Mouse (Mus musculus): ENCODE measurements around the gene Gm28047.
"Not testable (repeated sequence)": the region's sequence is repeated elsewhere in the genome, so short reads cannot be mapped to it uniquely, and the experiment has no call there.

The Gm28047 gene

GRCm38 (mm10) chr15:102620765-102621164 is 4.1 kb downstream of the Gm28047 start:
- in situ Hi-C loops (cut with MboI, MseI): no loop called here

- in situ Hi-C loops (cut with MboI, MseI): no loop called here
These were observed 5.4 kb downstream of the Gm28047 start for GRCm38 (mm10) chr15:102619486-102619885.

GRCm38 (mm10) chr15:102617654-102618053 is 7.2 kb downstream of the Gm28047 start:
- in situ Hi-C loops (cut with MboI, MseI): no loop called here

GRCm38 (mm10) chr15:102616174-102616573 is 8.7 kb downstream of the Gm28047 start:
- in situ Hi-C loops (cut with MboI, MseI): no loop called here

- in situ Hi-C loops (cut with MboI, MseI): no loop called here
These were observed 10.6 kb downstream of the Gm28047 start for GRCm38 (mm10) chr15:102614224-102614623.

GRCm38 (mm10) chr15:102612966-102613365 is 11.9 kb downstream of the Gm28047 start:
- in situ Hi-C loops (cut with MboI, MseI): no loop called here

GRCm38 (mm10) chr15:102608586-102608985 is 16.3 kb downstream of the Gm28047 start:
- in situ Hi-C loops (cut with MboI, MseI): not testable (repeated sequence)

GRCm38 (mm10) chr15:102593996-102594656 is 30.7 kb downstream of the Gm28047 start:
- in situ Hi-C loops (cut with MboI, MseI): no loop called here

GRCm38 (mm10) chr15:102592674-102593073 is 32.2 kb downstream of the Gm28047 start:
- in situ Hi-C loops (cut with MboI, MseI): no loop called here

- in situ Hi-C loops (cut with MboI, MseI): no loop called here
These were observed 34.3 kb downstream of the Gm28047 start for GRCm38 (mm10) chr15:102590567-102590966.

GRCm38 (mm10) chr15:102589826-102590225 is 35.0 kb downstream of the Gm28047 start:
- in situ Hi-C loops (cut with MboI, MseI): no loop called here

- in situ Hi-C loops (cut with MboI, MseI): no loop called here
These were observed 39.4 kb downstream of the Gm28047 start for GRCm38 (mm10) chr15:102585501-102585900.

- in situ Hi-C loops (cut with MboI, MseI): no loop called here
These were observed 41.0 kb downstream of the Gm28047 start for GRCm38 (mm10) chr15:102583708-102584383.

- in situ Hi-C loops (cut with MboI, MseI): no loop called here
These were observed 43.7 kb downstream of the Gm28047 start for GRCm38 (mm10) chr15:102581205-102581604.

- in situ Hi-C loops (cut with MboI, MseI): no loop called here
These were observed 46.5 kb downstream of the Gm28047 start for GRCm38 (mm10) chr15:102578351-102578750.

GRCm38 (mm10) chr15:102576972-102577371 is 47.9 kb downstream of the Gm28047 start:
- in situ Hi-C loops (cut with MboI, MseI): no loop called here

- in situ Hi-C loops (cut with MboI, MseI): no loop called here
These were observed 52.8 kb downstream of the Gm28047 start for GRCm38 (mm10) chr15:102572081-102572480.

GRCm38 (mm10) chr15:102567849-102568248 is 57.0 kb downstream of the Gm28047 start:
- in situ Hi-C loops (cut with MboI, MseI): no loop called here

GRCm38 (mm10) chr15:102563681-102564080 is 61.2 kb downstream of the Gm28047 start:
- in situ Hi-C loops (cut with MboI, MseI): no loop called here

- in situ Hi-C loops (cut with MboI, MseI): no loop called here
These were observed 61.8 kb downstream of the Gm28047 start for GRCm38 (mm10) chr15:102563061-102563460.

- in situ Hi-C loops (cut with MboI, MseI): no loop called here
These were observed 62.4 kb downstream of the Gm28047 start for GRCm38 (mm10) chr15:102562491-102562890.

- in situ Hi-C loops (cut with MboI, MseI): no loop called here
These were observed 67.3 kb downstream of the Gm28047 start for GRCm38 (mm10) chr15:102557580-102557979.

GRCm38 (mm10) chr15:102555581-102555980 is 69.3 kb downstream of the Gm28047 start:
- in situ Hi-C loops (cut with MboI, MseI): no loop called here
